Mouse (Mus musculus): Measurements from ENCODE around the gene Nectin2. TPM values are rescaled to one million over a fixed set of nuclear protein-coding genes. Genes with fewer than 3 reads are reported as not detected.

Gene Nectin2
- polyA plus RNA-seq, 1 experiment from 2014 or later: 55.3 TPM

DNA sequence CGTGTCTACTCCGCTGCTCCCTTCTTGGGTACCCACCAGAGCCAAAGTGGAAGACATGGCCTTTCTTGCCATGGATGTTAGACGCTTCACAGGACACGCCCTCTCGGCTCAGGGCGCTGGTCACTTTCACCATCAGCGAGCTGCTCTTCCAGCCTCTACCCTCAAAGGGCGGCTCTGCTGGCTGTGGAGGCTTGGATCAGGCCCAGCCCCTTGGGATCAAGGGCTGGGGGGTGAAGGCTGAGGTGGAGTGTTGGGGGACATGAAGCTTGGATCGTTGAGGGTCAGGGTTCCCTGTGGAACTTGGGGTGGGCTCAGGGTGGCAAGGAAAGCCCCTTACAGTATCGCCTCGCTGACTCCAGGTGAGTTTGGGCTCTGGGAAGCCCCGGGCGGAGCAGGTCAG, 8.3 kb upstream of the Nectin2 start:
- Histone ChIP-seq H3K4me1 (ENCODE audit: control insufficient read depth, insufficient read depth, low read length) (no peaks in the 10 kb centered on the region), H3K27ac (ENCODE audit: low read length) (no peak overlapping the region), H3K4me3 (ENCODE audit: low read depth, low read length) (no peak overlapping the region), H3K36me3 (ENCODE audit: control insufficient read depth, insufficient read depth, low read length) (no peaks in the 10 kb centered on the region), H3K27me3 (ENCODE audit: control insufficient read depth, insufficient read depth, low read depth, low read length) (no peaks in the 10 kb centered on the region), H3K9ac (ENCODE audit: low read depth, low read length) (no peak overlapping the region), H3K4me2 (ENCODE audit: low read length) (no peak overlapping the region), H3K9me3 (replicated peaks; ENCODE audit: control insufficient read depth, low read length, poor library complexity, severe bottlenecking) (no peaks in the 10 kb centered on the region)
- 93% methylated on average over 13 of the region's 13 CpGs for WGBS
- no peak for ATAC-seq

- 73% methylated on average over 23 of the region's 24 CpGs for WGBS
- Histone ChIP-seq H3K27ac (ENCODE audit: low read length) (no peak overlapping the region), H3K9me3 (replicated peaks; ENCODE audit: control insufficient read depth, low read length, poor library complexity, severe bottlenecking) (no peaks in the 10 kb centered on the region), H3K36me3 (ENCODE audit: control insufficient read depth, insufficient read depth, low read length) (no peaks in the 10 kb centered on the region), H3K4me1 (ENCODE audit: control insufficient read depth, insufficient read depth, low read length) (no peaks in the 10 kb centered on the region), H3K4me2 (ENCODE audit: low read length) (no peak overlapping the region), H3K27me3 (ENCODE audit: control insufficient read depth, insufficient read depth, low read depth, low read length) (no peaks in the 10 kb centered on the region), H3K9ac (ENCODE audit: low read depth, low read length) (no peak overlapping the region), H3K4me3 (ENCODE audit: low read depth, low read length) (no peak overlapping the region)
- no peak for ATAC-seq
These were observed 5.8 kb upstream of the Nectin2 start for GRCm38 (mm10) chr7:19755851-19756786.

DNA sequence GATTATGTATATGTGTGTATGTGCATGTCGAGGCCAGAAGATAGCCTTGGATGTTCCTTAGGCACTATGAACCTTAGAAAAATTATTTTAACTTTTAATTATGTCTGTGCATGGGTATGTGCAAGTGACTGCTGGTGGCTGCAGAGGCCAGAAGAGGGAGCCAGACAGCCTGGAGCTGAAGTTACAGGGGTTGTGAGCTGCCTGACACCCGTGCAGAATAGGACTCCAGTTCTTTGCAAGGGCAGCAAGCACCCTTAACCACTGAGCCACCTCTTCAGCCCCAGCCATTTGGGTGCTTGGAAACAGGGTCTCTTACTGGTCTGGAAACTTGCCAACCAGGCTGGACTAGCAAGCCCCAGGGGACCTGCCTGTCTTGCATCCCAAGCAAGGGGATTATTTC, 4.7 kb upstream of the Nectin2 start:
- ATAC-seq: no peak
- 80% methylated on average over 2 of the region's 2 CpGs for WGBS

GRCm38 (mm10) chr7:19754065-19754464, 3.8 kb upstream of the Nectin2 start:
- Histone ChIP-seq H3K27me3 (ENCODE audit: control insufficient read depth, insufficient read depth, low read depth, low read length) (no peaks in the 10 kb centered on the region), H3K9me3 (replicated peaks; ENCODE audit: control insufficient read depth, low read length, poor library complexity, severe bottlenecking) (no peaks in the 10 kb centered on the region), H3K27ac (ENCODE audit: low read length) (no peak overlapping the region), H3K4me1 (ENCODE audit: control insufficient read depth, insufficient read depth, low read length) (peaks cover 6% of the 10 kb centered on the region; the same call in 1 of the 2 replicates), H3K9ac (ENCODE audit: low read depth, low read length) (no peak overlapping the region), H3K4me2 (ENCODE audit: low read length) (no peak overlapping the region), H3K4me3 (ENCODE audit: low read depth, low read length) (no peak overlapping the region), H3K36me3 (ENCODE audit: control insufficient read depth, insufficient read depth, low read length) (no peaks in the 10 kb centered on the region)
- 83% methylated on average over 1 of the region's 1 CpGs for WGBS
- ATAC-seq: no peak

More for the DNA sequence above, 4.7 kb upstream of the Nectin2 start:
- H3K4me3 ChIP-seq (ENCODE audit: low read depth, low read length): no peak overlapping the region
- no peaks in the 10 kb centered on the region for H3K9me3 ChIP-seq (replicated peaks; ENCODE audit: control insufficient read depth, low read length, poor library complexity, severe bottlenecking)
- no peak overlapping the region for H3K4me2 ChIP-seq (ENCODE audit: low read length)
- H3K27me3 ChIP-seq (ENCODE audit: control insufficient read depth, insufficient read depth, low read depth, low read length): no peaks in the 10 kb centered on the region
- no peak overlapping the region for H3K9ac ChIP-seq (ENCODE audit: low read depth, low read length)
- peaks cover 6% of the 10 kb centered on the region; the same call in 1 of the 2 replicates for H3K4me1 ChIP-seq (ENCODE audit: control insufficient read depth, insufficient read depth, low read length)
- H3K27ac ChIP-seq (ENCODE audit: low read length): no peak overlapping the region
- no peaks in the 10 kb centered on the region for H3K36me3 ChIP-seq (ENCODE audit: control insufficient read depth, insufficient read depth, low read length)

GRCm38 (mm10) chr7:19753587-19753986, 3.3 kb upstream of the Nectin2 start:
- H3K27me3 ChIP-seq (ENCODE audit: control insufficient read depth, insufficient read depth, low read depth, low read length): no peaks in the 10 kb centered on the region
- no peak for ATAC-seq
- no peaks in the 10 kb centered on the region for H3K9me3 ChIP-seq (replicated peaks; ENCODE audit: control insufficient read depth, low read length, poor library complexity, severe bottlenecking)
- H3K36me3 ChIP-seq (ENCODE audit: control insufficient read depth, insufficient read depth, low read length): no peaks in the 10 kb centered on the region
- H3K27ac ChIP-seq (ENCODE audit: low read length): no peak overlapping the region
- H3K9ac ChIP-seq (ENCODE audit: low read depth, low read length): no peak overlapping the region
- WGBS: 81% methylated on average over 7 of the region's 7 CpGs
- peaks cover 7% of the 10 kb centered on the region; the same call in 1 of the 2 replicates for H3K4me1 ChIP-seq (ENCODE audit: control insufficient read depth, insufficient read depth, low read length)
- no peak overlapping the region for H3K4me3 ChIP-seq (ENCODE audit: low read depth, low read length)
- H3K4me2 ChIP-seq (ENCODE audit: low read length): no peak overlapping the region

DNA sequence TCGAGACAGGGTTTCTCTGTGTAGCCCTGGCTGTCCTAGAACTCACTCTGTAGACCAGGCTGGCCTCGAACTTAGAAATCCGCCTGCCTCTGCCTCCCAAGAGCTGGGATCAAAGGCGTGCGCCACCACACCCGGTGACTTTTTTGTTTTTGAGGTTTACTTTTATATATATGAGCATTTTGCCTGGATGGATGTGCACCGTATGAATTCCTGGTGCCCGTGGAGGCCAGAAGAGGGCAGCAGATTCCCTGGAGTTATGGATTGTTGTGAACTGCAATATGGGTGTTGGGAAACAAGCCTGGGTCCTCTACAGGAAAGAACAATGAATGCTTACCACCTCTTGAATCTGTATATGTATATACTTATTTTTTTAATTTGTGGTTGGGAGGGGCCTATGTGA, 2.4 kb upstream of the Nectin2 start:
- Histone ChIP-seq H3K27ac (ENCODE audit: low read length) (no peak overlapping the region), H3K9me3 (replicated peaks; ENCODE audit: control insufficient read depth, low read length, poor library complexity, severe bottlenecking) (no peaks in the 10 kb centered on the region), H3K4me3 (ENCODE audit: low read depth, low read length) (no peak overlapping the region), H3K36me3 (ENCODE audit: control insufficient read depth, insufficient read depth, low read length) (no peaks in the 10 kb centered on the region), H3K4me1 (ENCODE audit: control insufficient read depth, insufficient read depth, low read length) (peaks cover 16% of the 10 kb centered on the region), H3K27me3 (ENCODE audit: control insufficient read depth, insufficient read depth, low read depth, low read length) (no peaks in the 10 kb centered on the region), H3K9ac (ENCODE audit: low read depth, low read length) (no peak overlapping the region), H3K4me2 (ENCODE audit: low read length) (no peak overlapping the region)
- ATAC-seq: no peak
- 74% methylated on average over 8 of the region's 8 CpGs for WGBS

DNA sequence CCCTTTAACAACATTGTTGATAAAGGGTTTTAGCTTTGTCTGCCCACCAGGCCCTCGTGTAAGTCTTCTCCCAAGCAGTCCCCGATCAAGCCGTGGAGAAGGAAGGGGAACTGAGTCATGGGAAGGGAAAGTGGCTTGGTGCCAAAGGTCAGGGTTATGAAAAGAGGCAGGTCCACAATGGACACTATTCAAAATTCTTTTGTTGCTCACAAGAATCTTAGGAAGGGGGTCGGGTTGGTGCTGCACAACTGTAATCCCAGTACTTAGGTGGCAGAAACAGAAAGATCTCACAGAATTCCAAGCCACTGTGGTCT, 744 bp upstream of the Nectin2 start:
- no peaks in the 10 kb centered on the region for H3K36me3 ChIP-seq (ENCODE audit: control insufficient read depth, insufficient read depth, low read length)
- peak overlapping the region; percentile 89 for H3K4me2 ChIP-seq (ENCODE audit: low read length)
- H3K9ac ChIP-seq (ENCODE audit: low read depth, low read length): no peak overlapping the region
- H3K27ac ChIP-seq (ENCODE audit: low read length): no peak overlapping the region
- H3K4me3 ChIP-seq (ENCODE audit: low read depth, low read length): no peak overlapping the region
- 57% methylated on average over 4 of the region's 4 CpGs for WGBS
- no peak for ATAC-seq
- no peaks in the 10 kb centered on the region for H3K27me3 ChIP-seq (ENCODE audit: control insufficient read depth, insufficient read depth, low read depth, low read length)
- peaks cover 32% of the 10 kb centered on the region for H3K4me1 ChIP-seq (ENCODE audit: control insufficient read depth, insufficient read depth, low read length)
- no peaks in the 10 kb centered on the region for H3K9me3 ChIP-seq (replicated peaks; ENCODE audit: control insufficient read depth, low read length, poor library complexity, severe bottlenecking)

DNA sequence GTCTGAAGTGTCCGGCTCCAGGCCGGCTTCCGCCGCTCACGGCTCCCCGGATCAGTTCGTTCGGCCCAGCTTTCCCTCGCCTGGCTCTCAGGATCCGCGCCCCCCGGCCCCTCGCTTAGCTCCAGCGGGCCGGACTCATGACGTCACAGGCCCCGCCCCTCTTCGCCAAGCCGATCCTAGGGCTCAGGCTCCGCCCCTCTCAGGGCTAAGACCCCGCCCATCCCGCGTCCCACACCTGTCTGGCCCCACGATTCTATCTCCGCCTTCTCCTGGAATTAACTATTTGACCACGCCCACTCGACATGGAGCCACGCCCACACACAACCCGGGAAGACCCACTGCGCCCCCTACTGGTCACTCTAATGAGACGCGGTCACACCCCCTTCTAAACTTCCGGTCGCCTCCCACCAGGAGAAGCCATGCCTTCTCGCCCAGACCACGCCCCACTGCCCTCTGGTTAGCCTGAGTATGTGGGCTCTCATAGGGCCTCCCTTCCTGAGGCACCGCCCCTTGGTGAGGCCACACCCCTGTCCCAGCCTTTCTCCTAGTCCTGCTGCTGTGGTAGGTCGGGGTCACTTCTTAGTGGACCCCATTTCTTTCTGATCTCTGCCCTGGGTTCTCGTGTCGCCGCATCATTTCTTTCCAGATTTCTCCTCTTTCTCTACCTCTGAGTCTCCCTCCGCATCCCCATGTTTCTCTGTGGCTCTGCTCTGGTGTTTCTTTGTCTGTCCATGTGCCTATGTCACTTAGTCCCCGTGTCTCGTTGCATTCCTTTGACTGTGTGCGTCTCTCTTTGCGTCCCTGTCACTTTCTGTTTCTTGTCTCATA, 680 bp downstream of the Nectin2 start:
- ATAC-seq: peak; percentile 94
- under 1% methylated on average over 45 of the region's 46 CpGs for WGBS
- Histone ChIP-seq H3K27me3 (ENCODE audit: control insufficient read depth, insufficient read depth, low read depth, low read length) (no peaks in the 10 kb centered on the region), H3K36me3 (ENCODE audit: control insufficient read depth, insufficient read depth, low read length) (no peaks in the 10 kb centered on the region), H3K9me3 (replicated peaks; ENCODE audit: control insufficient read depth, low read length, poor library complexity, severe bottlenecking) (no peaks in the 10 kb centered on the region), H3K9ac (ENCODE audit: low read depth, low read length) (peak overlapping the region; percentile 96), H3K27ac (ENCODE audit: low read length) (peak overlapping the region; percentile 86), H3K4me2 (ENCODE audit: low read length) (peak overlapping the region; percentile 89), H3K4me3 (ENCODE audit: low read depth, low read length) (peak overlapping the region; percentile 89), H3K4me1 (ENCODE audit: control insufficient read depth, insufficient read depth, low read length) (peaks cover 32% of the 10 kb centered on the region)
